Mouse (Mus musculus) gastrocnemius, postnatal 14 days (tissue): ENCODE measurements around the gene Disc1. TPM values are rescaled to one million over a fixed set of nuclear protein-coding genes. Genes with fewer than 3 reads are reported as not detected.

Experiments
- DNase-seq: peaks from one replicate; pipeline ENCODE4 v3.0.0; 2021; ENCODE audit warnings: mixed read lengths
- intact Hi-C: fragments of 180-260 bp; cut with DNase I; formaldehyde crosslinking; loops from one replicate; pipeline ENCODE4 v1.15.1; 2025; ENCODE audit warnings: low total_unique reads
- total RNA-seq, 2 experiments: library from RNA; stranded (reverse); gene quantifications; 2 replicates each; pipeline ENCODE4 v1.2.3; 2021

The Disc1 gene
- total RNA-seq, 2 experiments from 2014 or later, result 1.8 to 2.1 TPM

GRCm38 (mm10) chr8:125171531-125171930 lies 117.5 kb downstream of the Disc1 start:
- intact Hi-C loops, result no loop called here
- DNase-seq, result no peak

GRCm38 (mm10) chr8:125174237-125174636 lies 120.2 kb downstream of the Disc1 start:
- intact Hi-C loops, result no loop called here
- DNase-seq, result peak; percentile 76

GRCm38 (mm10) chr8:125174851-125175250 lies 120.9 kb downstream of the Disc1 start:
- intact Hi-C loops, result no loop called here
- no peak for DNase-seq

GRCm38 (mm10) chr8:125175661-125176060 lies 121.7 kb downstream of the Disc1 start:
- intact Hi-C loops, result no loop called here
- DNase-seq, result no peak

GRCm38 (mm10) chr8:125177091-125177490 lies 123.1 kb downstream of the Disc1 start:
- no peak for DNase-seq
- intact Hi-C loops, result no loop called here

GRCm38 (mm10) chr8:125177958-125178357 lies 124.0 kb downstream of the Disc1 start:
- intact Hi-C loops, result no loop called here

GRCm38 (mm10) chr8:125183548-125184451 lies 129.8 kb downstream of the Disc1 start:
- DNase-seq, result peak; percentile 82
- intact Hi-C loops, result loop anchor here (5.0 to 10.0 kb wide), 3 partner anchors 111 to 689 kb away; partner anchors contain the start of gene Sipa1l2

More at GRCm38 (mm10) chr8:125177958-125178357, 124.0 kb downstream of the Disc1 start:
- no peak for DNase-seq

- intact Hi-C loops, result loop anchor here (5.0 to 10.0 kb wide), 3 partner anchors 110 to 688 kb away; partner anchors contain the start of gene Sipa1l2
- no peak for DNase-seq
Measured at GRCm38 (mm10) chr8:125184452-125184817, 130.4 kb downstream of the Disc1 start.

- intact Hi-C loops, result loop anchor here (5.0 to 10.0 kb wide), 3 partner anchors 110 to 687 kb away; partner anchors contain the start of gene Sipa1l2
- no peak for DNase-seq
Measured at GRCm38 (mm10) chr8:125184881-125185280, 130.9 kb downstream of the Disc1 start.

GRCm38 (mm10) chr8:125187044-125187443 lies 133.0 kb downstream of the Disc1 start:
- intact Hi-C loops, result loop anchor here (10.0 kb wide), 1 partner anchor 108 kb away; no protein-coding TSS in a partner anchor
- DNase-seq, result no peak

- intact Hi-C loops, result no loop called here
- DNase-seq, result no peak
Measured at GRCm38 (mm10) chr8:125193701-125194100, 139.7 kb downstream of the Disc1 start.

GRCm38 (mm10) chr8:125195121-125195520 lies 141.1 kb downstream of the Disc1 start:
- DNase-seq, result peak; percentile 47
- intact Hi-C loops, result no loop called here

- intact Hi-C loops, result no loop called here
- no peak for DNase-seq
Measured at GRCm38 (mm10) chr8:125196573-125197094, 142.6 kb downstream of the Disc1 start.

GRCm38 (mm10) chr8:125197341-125198002 lies 143.5 kb downstream of the Disc1 start:
- intact Hi-C loops, result no loop called here
- DNase-seq, result no peak

- DNase-seq, result no peak
- intact Hi-C loops, result no loop called here
Measured at GRCm38 (mm10) chr8:125198420-125199196, 144.6 kb downstream of the Disc1 start.

GRCm38 (mm10) chr8:125199197-125199939 lies 145.4 kb downstream of the Disc1 start:
- intact Hi-C loops, result no loop called here
- no peak for DNase-seq

- intact Hi-C loops, result no loop called here
- DNase-seq, result no peak
Measured at GRCm38 (mm10) chr8:125200273-125200863, 146.4 kb downstream of the Disc1 start.

- intact Hi-C loops, result no loop called here
- DNase-seq, result no peak
Measured at GRCm38 (mm10) chr8:125201650-125202049, 147.7 kb downstream of the Disc1 start.
